Mouse (Mus musculus) CH12.LX (cell line): ENCODE measurements around the gene Mrpl16. TPM values are rescaled to one million over a fixed set of nuclear protein-coding genes. Genes with fewer than 3 reads are reported as not detected.

Source experiments
- DNase-seq: peaks from one replicate; pipeline ENCODE4 v3.0.0-alpha.2; 2013; ENCODE audit errors: extremely low read depth
- H3K27ac ChIP-seq: 2 replicates; pipeline ENCODE4 v1.5.1; 2012; ENCODE audit warnings: low read depth, mild to moderate bottlenecking, control low read depth, moderate library complexity; ENCODE audit not compliant: insufficient read depth
- H3K27me3 ChIP-seq: replicated peaks from 2 replicates; pipeline ENCODE3; 2012; ENCODE audit warnings: inconsistent platforms
- H3K36me3 ChIP-seq, 2 experiments: replicated peaks in 1 of 2; 2 replicates each; pipeline versions ENCODE3 to v1.6.1; 2012; ENCODE audit warnings: inconsistent platforms in 1 of 2, low read length in 1 of 2, mild to moderate bottlenecking in 1 of 2, mixed read lengths in 1 of 2, moderate library complexity in 1 of 2; ENCODE audit not compliant: control insufficient read depth in 1 of 2, insufficient read depth in 1 of 2
- H3K4me1 ChIP-seq, 2 experiments: 2 replicates each; pipeline ENCODE4 v1.6.1; 2012; ENCODE audit warnings: inconsistent platforms in 1 of 2, moderate library complexity in 1 of 2; ENCODE audit not compliant: insufficient read depth in 2 of 2, control insufficient read depth in 1 of 2
- H3K4me2 ChIP-seq: 2 replicates; pipeline ENCODE4 v1.6.1; 2012; ENCODE audit warnings: low read depth, mild to moderate bottlenecking, control low read depth; ENCODE audit not compliant: poor library complexity, insufficient read depth, severe bottlenecking
- H3K4me3 ChIP-seq, 3 experiments: fragments of 150-350 bp in 1 of 3; sonication (generic) in 1 of 3; replicated peaks in 1 of 3; 2 replicates each; pipeline versions ENCODE3 to v1.5.1; 2011 to 2012; ENCODE audit warnings: low read depth in 2 of 3, low read length in 2 of 3, mild to moderate bottlenecking in 2 of 3, moderate library complexity in 2 of 3, control low read depth in 1 of 3, improper control_type of control experiment in 1 of 3, inconsistent platforms in 1 of 3, mixed read lengths in 1 of 3; ENCODE audit not compliant: poor library complexity in 1 of 3
- H3K79me2 ChIP-seq: replicated peaks from 2 replicates; pipeline ENCODE4 v1.6.1; 2012; ENCODE audit warnings: mild to moderate bottlenecking, moderate library complexity; ENCODE audit not compliant: control insufficient read depth, poor library complexity, insufficient read depth, severe bottlenecking; ENCODE audit errors: extremely low read depth
- H3K9ac ChIP-seq: 2 replicates; pipeline ENCODE4 v1.6.1; 2012; ENCODE audit warnings: low read depth, mild to moderate bottlenecking, control low read depth, moderate library complexity; ENCODE audit not compliant: insufficient read depth
- H3K9me3 ChIP-seq: replicated peaks from 2 replicates; pipeline ENCODE3; 2012; ENCODE audit warnings: low read length, inconsistent platforms, mixed read lengths
- CHD1 ChIP-seq: IDR thresholded peaks from 2 replicates; pipeline ENCODE4 v1.6.1; 2012; ENCODE audit warnings: low read depth, low read length, improper control_type of control experiment, inconsistent platforms
- CHD2 ChIP-seq: IDR thresholded peaks from 2 replicates; pipeline ENCODE4 v1.6.1; 2011; ENCODE audit warnings: low read length, improper control_type of control experiment
- CTCF ChIP-seq, 2 experiments: IDR thresholded peaks in 1 of 2; conservative IDR thresholded peaks in 1 of 2; 2 replicates each; pipeline ENCODE4 v1.5.1; 2011 to 2012; ENCODE audit warnings: low read depth in 2 of 2, low read length in 2 of 2, improper control_type of control experiment in 1 of 2, inconsistent platforms in 1 of 2, mild to moderate bottlenecking in 1 of 2, moderate library complexity in 1 of 2
- ETS1 ChIP-seq: conservative IDR thresholded peaks from 2 replicates; pipeline ENCODE4 v1.6.1; 2012; ENCODE audit warnings: low read depth, mild to moderate bottlenecking, inconsistent platforms, low read length, improper control_type of control experiment, moderate library complexity
- HCFC1 ChIP-seq: IDR thresholded peaks from 2 replicates; pipeline ENCODE4 v1.6.1; 2012; ENCODE audit warnings: low read depth, mild to moderate bottlenecking, inconsistent platforms, low read length, improper control_type of control experiment
- JUN ChIP-seq: IDR thresholded peaks from 2 replicates; pipeline ENCODE4 v1.6.1; 2011; ENCODE audit warnings: low read depth, mild to moderate bottlenecking, low read length, improper control_type of control experiment, moderate library complexity; ENCODE audit not compliant: insufficient read depth
- KAT2A ChIP-seq: IDR thresholded peaks from 2 replicates; pipeline ENCODE4 v1.6.1; 2012; ENCODE audit warnings: low read length, improper control_type of control experiment, inconsistent platforms; ENCODE audit not compliant: insufficient replicate concordance
- MAX ChIP-seq: IDR thresholded peaks from 2 replicates; pipeline ENCODE4 v1.6.1; 2011; ENCODE audit warnings: low read length, improper control_type of control experiment
- MEF2A ChIP-seq: IDR thresholded peaks from 2 replicates; pipeline ENCODE4 v1.6.1; 2014; ENCODE audit warnings: low read depth, mild to moderate bottlenecking, inconsistent platforms, low read length, improper control_type of control experiment, borderline replicate concordance
- MXI1 ChIP-seq: IDR thresholded peaks from 2 replicates; pipeline ENCODE4 v1.6.1; 2011; ENCODE audit warnings: mild to moderate bottlenecking, low read depth, low read length, improper control_type of control experiment
- MYC ChIP-seq: IDR thresholded peaks from 2 replicates; pipeline ENCODE4 v1.6.1; 2011; ENCODE audit warnings: low read depth, mild to moderate bottlenecking, improper control_type of control experiment, low read length
- NRF1 ChIP-seq: IDR thresholded peaks from 2 replicates; pipeline ENCODE4 v1.6.1; 2014; ENCODE audit warnings: low read depth, mild to moderate bottlenecking, inconsistent platforms, low read length, improper control_type of control experiment, moderate library complexity
- POLR2AphosphoS2 ChIP-seq: IDR thresholded peaks from 2 replicates; pipeline ENCODE4 v1.6.1; 2011; ENCODE audit warnings: low read depth, low read length, improper control_type of control experiment
- SIN3A ChIP-seq: IDR thresholded peaks from 2 replicates; pipeline ENCODE4 v1.6.1; 2012; ENCODE audit warnings: low read length, improper control_type of control experiment, inconsistent platforms
- SMC3 ChIP-seq: IDR thresholded peaks from 2 replicates; pipeline ENCODE4 v1.6.1; 2011; ENCODE audit warnings: low read depth, low read length, improper control_type of control experiment
- TCF12 ChIP-seq: IDR thresholded peaks from 2 replicates; pipeline ENCODE4 v1.6.1; 2014; ENCODE audit warnings: low read depth, mild to moderate bottlenecking, inconsistent platforms, low read length, improper control_type of control experiment
- ZKSCAN1 ChIP-seq: IDR thresholded peaks from 2 replicates; pipeline ENCODE4 v1.6.1; 2012; ENCODE audit warnings: low read depth, inconsistent platforms, low read length, improper control_type of control experiment, borderline replicate concordance
- ZNF384 ChIP-seq: IDR thresholded peaks from 2 replicates; pipeline ENCODE4 v1.6.1; 2012; ENCODE audit warnings: low read depth, low read length, improper control_type of control experiment, inconsistent platforms
- dilution Hi-C: fragments of 300-500 bp; cut with MboI; formaldehyde crosslinking; loops from 2 replicates; pipeline ENCODE4 v1.14.3; 2020; ENCODE audit warnings: low sequenced_read_pairs; ENCODE audit not compliant: extremely low pct_unique_long_range_greater_than_20kb, extremely low pct_ligation_motif_present
- in situ Hi-C: fragments of 300-500 bp; cut with MboI; formaldehyde crosslinking; loops from 3 replicates; pipeline ENCODE4 v1.14.3; 2019; ENCODE audit warnings: low sequenced_read_pairs, low pct_ligation_motif_present, low pct_unique_long_range_greater_than_20kb, mixed read lengths
- polyA plus RNA-seq: library from polyadenylated mRNA; unstranded; fragments of >175 nt; gene quantifications from 2 replicates; pipeline ENCODE4 v1.2.1, GENCODE M21; 2012; ENCODE audit warnings: low read depth; ENCODE audit not compliant: insufficient read length
- total RNA-seq, 2 experiments: library from RNA; depleted of rRNA; stranded (reverse); fragments of 300-350 nt in 1 of 2; fragments of >200 nt in 1 of 2; gene quantifications; 2 replicates each; pipeline ENCODE4 v1.2.3; 2012 to 2014

Gene Mrpl16
- total and polyA plus RNA-seq, 3 experiments, result 61.8 to 77.3 (median 72.8) TPM

- no peaks in the 10 kb centered on the region for H3K4me1 ChIP-seq
- H3K27me3 ChIP-seq, result no peaks in the 10 kb centered on the region
- no peaks in the 10 kb centered on the region for H3K79me2 ChIP-seq
- H3K4me2 ChIP-seq, result no peak overlapping the region
- in situ Hi-C loops (no loop called here), dilution Hi-C loops (no loop called here)
- no peak overlapping the region for H3K27ac ChIP-seq
- no peaks in the 10 kb centered on the region for H3K36me3 ChIP-seq
- H3K9ac ChIP-seq, result no peak overlapping the region
- no peaks in the 10 kb centered on the region for H3K9me3 ChIP-seq
- H3K4me3 ChIP-seq, result no peak overlapping the region
- no peak for DNase-seq
- TF ChIP-seq MAX (no peak), CTCF (conservative IDR thresholded peaks at IDR 0.05 in 1 of 2, IDR thresholded peaks at IDR 0.05 in 1 of 2; ENCODE audit: low read depth in 2 of 2, low read length in 2 of 2) (no peak), SMC3 (no peak), ZNF384 (no peak), CHD2 (no peak), ETS1 (no peak), TCF12 (no peak), MXI1 (no peak), ZKSCAN1 (no peak), CHD1 (no peak), JUN (no peak), MEF2A (no peak)
- TF ChIP-seq, all 38 proteins: peak for 0
Observed at GRCm38 (mm10) chr19:11723870-11724269, 46.3 kb upstream of the Mrpl16 start.

GRCm38 (mm10) chr19:11724275-11724674, 45.9 kb upstream of the Mrpl16 start:
- no peak for DNase-seq
- Histone ChIP-seq H3K4me3 (no peak overlapping the region), H3K27me3 (no peaks in the 10 kb centered on the region), H3K36me3 (no peaks in the 10 kb centered on the region), H3K9me3 (no peaks in the 10 kb centered on the region), H3K4me1 (no peaks in the 10 kb centered on the region), H3K79me2 (no peaks in the 10 kb centered on the region), H3K9ac (no peak overlapping the region), H3K4me2 (no peak overlapping the region), H3K27ac (no peak overlapping the region)
- dilution Hi-C loops (no loop called here), in situ Hi-C loops (no loop called here)
- TF ChIP-seq ETS1 (no peak), HCFC1 (no peak), CHD1 (no peak), SMC3 (no peak), NRF1 (no peak), KAT2A (no peak), SIN3A (no peak), MYC (no peak), MXI1 (no peak), TCF12 (no peak), ZKSCAN1 (no peak), POLR2AphosphoS2 (no peak)
